Mouse (Mus musculus) heart, embryonic 11.5 days (tissue): ENCODE results near the gene Igf2r. TPM values are rescaled to one million over a fixed set of nuclear protein-coding genes. Genes with fewer than 3 reads are reported as not detected.
A peak's percentile ranks its signal among the peaks of the same experiment; 100 is the strongest.

Experiments
- ATAC-seq: fragments of 200-750 bp; cut with Nextera tagmentation; replicated peaks from 2 replicates; pipeline ENCODE4 v1.8.0; 2017; ENCODE audit warnings: moderate library complexity; ENCODE audit not compliant: insufficient number of reproducible peaks, low FRiP score, low TSS enrichment
- H3K27ac ChIP-seq: fragments of 300-500 bp; sonication (generic); 2 replicates; pipeline ENCODE4 v1.5.1; 2014; ENCODE audit warnings: mild to moderate bottlenecking, low read depth, low read length
- H3K27me3 ChIP-seq: fragments of 300-500 bp; sonication (generic); 2 replicates; pipeline ENCODE4 v1.6.1; 2014; ENCODE audit warnings: mild to moderate bottlenecking, low read length, mixed read lengths; ENCODE audit not compliant: control insufficient read depth, insufficient read depth
- H3K36me3 ChIP-seq: fragments of 300-500 bp; sonication (generic); 2 replicates; pipeline ENCODE4 v1.6.1; 2014; ENCODE audit warnings: mild to moderate bottlenecking, low read length, moderate library complexity, mixed read lengths; ENCODE audit not compliant: control insufficient read depth, insufficient read depth
- H3K4me1 ChIP-seq: fragments of 300-500 bp; sonication (generic); 2 replicates; pipeline ENCODE4 v1.6.1; 2014; ENCODE audit warnings: low read length; ENCODE audit not compliant: control insufficient read depth, insufficient read depth
- H3K4me2 ChIP-seq: fragments of 300-500 bp; sonication (generic); 2 replicates; pipeline ENCODE4 v1.6.1; 2014; ENCODE audit warnings: mild to moderate bottlenecking, moderate library complexity
- H3K4me3 ChIP-seq: fragments of 300-500 bp; sonication (generic); 2 replicates; pipeline ENCODE4 v1.5.1; 2014; ENCODE audit warnings: low read depth, low read length
- H3K9ac ChIP-seq: fragments of 300-500 bp; sonication (generic); 2 replicates; pipeline ENCODE4 v1.6.1; 2014; ENCODE audit warnings: mild to moderate bottlenecking, low read depth, low read length, moderate library complexity
- H3K9me3 ChIP-seq: fragments of 300-500 bp; sonication (generic); replicated peaks from 2 replicates; pipeline ENCODE4 v1.6.1; 2016; ENCODE audit warnings: low read length; ENCODE audit not compliant: control insufficient read depth
- WGBS: fragments of 180-500 bp; shearing (Covaris S2); extraction: QIAGEN DNeasy Blood & Tissue Kit; methylation state at CpG from one replicate; pipeline ENCODE4 v1.1.7; 2014; ENCODE audit not compliant: insufficient replicate concordance; 5-methylcytosine and 5-hydroxymethylcytosine counted together
- polyA plus RNA-seq: library from polyadenylated mRNA; unstranded; fragments of >200 nt; fragmentation: Nextera tagmentation; extraction: Ambion mirVana; gene quantifications from 2 replicates; pipeline ENCODE4 v1.2.1, GENCODE M21; 2014

Igf2r gene
- polyA plus RNA-seq, 1 experiment from 2014 or later: 199 TPM

- 8% methylated on average over 10 of the region's 10 CpGs for WGBS
- Histone ChIP-seq H3K4me1 (peaks cover 46% of the 10 kb centered on the region), H3K9ac (peak overlapping the region; percentile 44; the same call in 1 of the 2 replicates), H3K27me3 (no peaks in the 10 kb centered on the region), H3K9me3 (peaks cover 7% of the 10 kb centered on the region; the same call in 1 of the 2 replicates), H3K36me3 (peaks cover 15% of the 10 kb centered on the region), H3K27ac (peak overlapping the region; percentile 98), H3K4me2 (peak overlapping the region; percentile 29), H3K4me3 (no peak overlapping the region)
- ATAC-seq: peak; percentile 88
Measured at GRCm38 (mm10) chr17:12790353-12791078, 21.1 kb upstream of the Igf2r start.

GRCm38 (mm10) chr17:12782861-12783847 lies 13.7 kb upstream of the Igf2r start:
- Histone ChIP-seq H3K36me3 (peaks cover 12% of the 10 kb centered on the region), H3K4me3 (no peak overlapping the region), H3K27ac (peak overlapping the region; percentile 52; the same call in 1 of the 2 replicates), H3K4me2 (no peak overlapping the region), H3K27me3 (no peaks in the 10 kb centered on the region), H3K9ac (no peak overlapping the region), H3K9me3 (peaks cover 2% of the 10 kb centered on the region; the same call in 1 of the 2 replicates), H3K4me1 (peaks cover 48% of the 10 kb centered on the region)
- 54% methylated on average over 11 of the region's 11 CpGs for WGBS
- ATAC-seq: no peak

GRCm38 (mm10) chr17:12781101-12781500 lies 11.6 kb upstream of the Igf2r start:
- H3K4me1 ChIP-seq: peaks cover 49% of the 10 kb centered on the region
- ATAC-seq: no peak
- whole genome bisulfite sequencing: 27% methylated on average over 5 of the region's 5 CpGs
- no peaks in the 10 kb centered on the region for H3K27me3 ChIP-seq
- H3K36me3 ChIP-seq: 0 out of 2 replicates have a peak, but pooled peaks cover 5% of the 10 kb centered on the region
- H3K4me3 ChIP-seq: no peak overlapping the region; the same call in 1 of the 2 replicates
- H3K27ac ChIP-seq: peak overlapping the region; percentile 94
- H3K4me2 ChIP-seq: peak overlapping the region; percentile 36
- peak overlapping the region; percentile 36 for H3K9ac ChIP-seq
- no peaks in the 10 kb centered on the region for H3K9me3 ChIP-seq

DNA sequence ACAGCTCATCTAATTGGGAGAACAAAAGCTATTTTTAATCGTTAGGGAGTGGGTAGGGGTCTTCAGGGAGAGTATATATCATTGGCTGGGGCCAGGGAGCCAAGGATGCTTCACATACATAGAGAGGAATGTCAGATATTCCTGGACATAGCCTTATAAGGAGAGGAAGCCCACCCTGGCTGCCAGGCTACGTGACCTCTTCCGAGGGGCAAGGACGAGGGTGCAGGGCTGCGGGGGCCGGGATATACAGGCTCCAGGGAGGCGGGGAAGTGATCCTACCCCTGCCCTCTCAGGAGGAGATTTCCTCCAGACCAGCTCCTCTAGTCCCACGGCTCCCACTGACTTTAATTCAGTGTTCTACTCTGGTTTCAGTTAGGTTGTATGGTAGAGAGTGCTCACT lies 10.7 kb upstream of the Igf2r start:
- Histone ChIP-seq H3K9ac (peak overlapping the region; percentile 53), H3K27ac (peak overlapping the region; percentile 94), H3K9me3 (no peaks in the 10 kb centered on the region), H3K4me3 (no peak overlapping the region), H3K27me3 (no peaks in the 10 kb centered on the region), H3K4me1 (peaks cover 49% of the 10 kb centered on the region), H3K4me2 (peak overlapping the region; percentile 36), H3K36me3 (0 out of 2 replicates have a peak, but pooled peaks cover 5% of the 10 kb centered on the region)
- 12% methylated on average over 8 of the region's 8 CpGs for WGBS
- ATAC-seq: peak; percentile 74

DNA sequence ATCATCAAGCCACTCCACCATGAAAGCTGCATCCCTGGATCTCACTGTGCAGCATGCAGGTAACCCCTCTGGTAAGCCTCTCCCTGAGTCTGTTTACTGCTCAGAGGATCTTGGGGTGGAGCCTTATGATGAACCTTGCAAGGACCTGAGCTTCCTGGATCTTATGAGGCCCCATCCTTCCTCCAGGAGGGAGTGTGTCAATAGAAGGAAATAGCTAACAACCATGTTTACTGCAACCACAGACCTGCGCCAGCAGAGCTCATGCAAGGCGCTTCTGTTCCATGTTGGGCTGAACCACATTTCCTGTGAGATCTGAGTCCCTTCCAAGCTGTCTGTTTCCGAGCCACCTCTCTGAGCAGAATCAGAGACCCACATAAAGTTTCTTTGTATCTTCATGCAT lies 10.0 kb upstream of the Igf2r start:
- H3K4me2 ChIP-seq: 0 out of 2 replicates have a peak overlapping the region, but pooled peaks have one; percentile 36
- no peak overlapping the region for H3K4me3 ChIP-seq
- H3K36me3 ChIP-seq: 0 out of 2 replicates have a peak, but pooled peaks cover 2% of the 10 kb centered on the region
- H3K4me1 ChIP-seq: peaks cover 49% of the 10 kb centered on the region
- 53% methylated on average over 3 of the region's 3 CpGs for WGBS
- peak overlapping the region; percentile 94 for H3K27ac ChIP-seq
- no peak for ATAC-seq
- H3K9me3 ChIP-seq: no peaks in the 10 kb centered on the region
- H3K9ac ChIP-seq: peak overlapping the region; percentile 53
- no peaks in the 10 kb centered on the region for H3K27me3 ChIP-seq

- peak overlapping the region; percentile 80 for H3K27ac ChIP-seq
- WGBS: 40% methylated on average over 3 of the region's 3 CpGs
- peak overlapping the region; percentile 4; the same call in 1 of the 2 replicates for H3K9ac ChIP-seq
Measured at GRCm38 (mm10) chr17:12773956-12774355, 4.5 kb upstream of the Igf2r start.

GRCm38 (mm10) chr17:12770500-12770899 lies 1.0 kb upstream of the Igf2r start:
- no peak overlapping the region for H3K9ac ChIP-seq
- no peaks in the 10 kb centered on the region for H3K9me3 ChIP-seq
- no peak for ATAC-seq
- no peak overlapping the region for H3K4me2 ChIP-seq
- H3K27ac ChIP-seq: no peak overlapping the region
- no peak overlapping the region for H3K4me3 ChIP-seq
- peaks cover 23% of the 10 kb centered on the region for H3K4me1 ChIP-seq
- H3K36me3 ChIP-seq: peaks cover 27% of the 10 kb centered on the region
- 81% methylated on average over 5 of the region's 5 CpGs for WGBS
- H3K27me3 ChIP-seq: no peaks in the 10 kb centered on the region

More at GRCm38 (mm10) chr17:12773956-12774355, 4.5 kb upstream of the Igf2r start:
- Histone ChIP-seq H3K4me3 (no peak overlapping the region), H3K4me2 (no peak overlapping the region), H3K9me3 (no peaks in the 10 kb centered on the region), H3K27me3 (no peaks in the 10 kb centered on the region), H3K36me3 (peaks cover 18% of the 10 kb centered on the region), H3K4me1 (peaks cover 23% of the 10 kb centered on the region)
- 0 out of 2 replicates have a peak, but pooled peaks have one; percentile 33 for ATAC-seq
